Mouse (Mus musculus) hindbrain, embryonic 16.5 days (tissue): ENCODE measurements around the gene Gapvd1. TPM values are rescaled to one million over a fixed set of nuclear protein-coding genes. Genes with fewer than 3 reads are reported as not detected.
A peak's percentile ranks its signal among the peaks of the same experiment; 100 is the strongest.

Experiments used
- ATAC-seq: fragments of 200-750 bp; cut with Nextera tagmentation; 2 replicates; pipeline ENCODE4 v1.8.0; 2017; ENCODE audit warnings: moderate TSS enrichment, moderate library complexity
- H3K27ac ChIP-seq: fragments of 300-500 bp; sonication (generic); 2 replicates; pipeline ENCODE4 v1.5.1; 2014; ENCODE audit warnings: low read depth, mild to moderate bottlenecking, control low read depth, low read length, moderate library complexity
- H3K27me3 ChIP-seq: fragments of 300-500 bp; sonication (generic); replicated peaks from 2 replicates; pipeline ENCODE4 v1.6.1; 2014; ENCODE audit warnings: low read length; ENCODE audit not compliant: control insufficient read depth, insufficient read depth
- H3K36me3 ChIP-seq: fragments of 300-500 bp; sonication (generic); 2 replicates; pipeline ENCODE4 v1.6.1; 2014; ENCODE audit warnings: mild to moderate bottlenecking, low read length, moderate library complexity, mixed read lengths; ENCODE audit not compliant: control insufficient read depth, insufficient read depth
- H3K4me1 ChIP-seq: fragments of 300-500 bp; sonication (generic); 2 replicates; pipeline ENCODE4 v1.6.1; 2014; ENCODE audit warnings: low read depth, low read length; ENCODE audit not compliant: control insufficient read depth, insufficient read depth
- H3K4me2 ChIP-seq: fragments of 300-500 bp; sonication (generic); 2 replicates; pipeline ENCODE4 v1.6.1; 2014; ENCODE audit warnings: mild to moderate bottlenecking, low read length, control low read depth, moderate library complexity
- H3K4me3 ChIP-seq: fragments of 300-500 bp; sonication (generic); 2 replicates; pipeline ENCODE4 v1.5.1; 2014; ENCODE audit warnings: mild to moderate bottlenecking, low read length, control low read depth, moderate library complexity
- H3K9ac ChIP-seq: fragments of 300-500 bp; sonication (generic); 2 replicates; pipeline ENCODE4 v1.6.1; 2014; ENCODE audit warnings: low read depth, mild to moderate bottlenecking, control low read depth, low read length, moderate library complexity
- H3K9me3 ChIP-seq: fragments of 300-500 bp; sonication (generic); 2 replicates; pipeline ENCODE4 v1.6.1; 2014; ENCODE audit warnings: mild to moderate bottlenecking, low read length, moderate library complexity; ENCODE audit not compliant: control insufficient read depth
- WGBS: fragments of 180-500 bp; shearing (Covaris S2); extraction: QIAGEN DNeasy Blood & Tissue Kit; methylation state at CpG from one replicate; pipeline ENCODE4 v1.1.7; 2014; 5-methylcytosine and 5-hydroxymethylcytosine counted together
- polyA plus RNA-seq: library from polyadenylated mRNA; unstranded; fragments of >200 nt; fragmentation: Nextera tagmentation; extraction: Ambion mirVana; gene quantifications from 2 replicates; pipeline ENCODE4 v1.2.1, GENCODE M21; 2015

Gene Gapvd1
- polyA plus RNA-seq, 1 experiment from 2014 or later = 108 TPM

DNA sequence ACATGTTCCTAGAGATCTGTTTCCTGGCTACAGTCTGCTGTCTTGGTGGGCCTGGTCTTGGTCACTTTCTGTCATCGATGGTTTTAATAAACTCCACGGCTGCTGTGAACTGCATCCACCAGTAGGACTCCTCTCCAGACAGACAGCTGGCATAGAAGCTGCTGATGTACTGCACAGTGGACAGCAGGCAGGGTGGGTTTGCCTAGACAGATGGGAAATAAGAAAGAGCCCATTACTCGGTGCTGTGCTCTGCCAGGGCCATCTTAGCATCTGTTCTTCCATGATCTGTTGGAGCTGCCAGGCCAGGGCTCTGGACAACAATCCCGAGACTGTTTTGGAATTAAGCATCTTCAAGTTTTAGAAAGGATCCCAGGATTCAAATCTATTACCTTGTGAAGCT, 77.1 kb downstream of the Gapvd1 start:
- ATAC-seq = peak; percentile 52; the same call in 1 of the 2 replicates
- Histone ChIP-seq H3K27me3 (no peaks in the 10 kb centered on the region), H3K36me3 (peaks cover 31% of the 10 kb centered on the region), H3K4me1 (no peaks in the 10 kb centered on the region), H3K9ac (no peak overlapping the region), H3K4me2 (no peak overlapping the region), H3K4me3 (no peak overlapping the region), H3K27ac (no peak overlapping the region), H3K9me3 (no peaks in the 10 kb centered on the region)
- WGBS = 85% methylated on average over 4 of the region's 4 CpGs

GRCm38 (mm10) chr2:34677061-34677460, 78.0 kb downstream of the Gapvd1 start:
- no peak for ATAC-seq
- H3K36me3 ChIP-seq = peaks cover 27% of the 10 kb centered on the region
- no peak overlapping the region for H3K27ac ChIP-seq
- no peak overlapping the region for H3K4me3 ChIP-seq
- no peaks in the 10 kb centered on the region for H3K9me3 ChIP-seq
- H3K9ac ChIP-seq = no peak overlapping the region
- no peaks in the 10 kb centered on the region for H3K27me3 ChIP-seq
- 93% methylated on average over 8 of the region's 8 CpGs for WGBS
- H3K4me1 ChIP-seq = 0 out of 2 replicates have a peak, but pooled peaks cover under 1% of the 10 kb centered on the region
- H3K4me2 ChIP-seq = no peak overlapping the region

- 86% methylated on average over 11 of the region's 11 CpGs for WGBS
- no peaks in the 10 kb centered on the region for H3K27me3 ChIP-seq
- H3K27ac ChIP-seq = no peak overlapping the region
- H3K4me2 ChIP-seq = no peak overlapping the region
- no peaks in the 10 kb centered on the region for H3K9me3 ChIP-seq
- H3K9ac ChIP-seq = no peak overlapping the region
- no peak for ATAC-seq
- peaks cover 23% of the 10 kb centered on the region for H3K36me3 ChIP-seq
- no peak overlapping the region for H3K4me3 ChIP-seq
- H3K4me1 ChIP-seq = peaks cover 5% of the 10 kb centered on the region; the same call in 1 of the 2 replicates
These were observed 81.2 kb downstream of the Gapvd1 start for GRCm38 (mm10) chr2:34673846-34674245.

- ATAC-seq = peak; percentile 67
- peak overlapping the region; percentile 83 for H3K4me2 ChIP-seq
- H3K9me3 ChIP-seq = no peaks in the 10 kb centered on the region
- H3K27me3 ChIP-seq = no peaks in the 10 kb centered on the region
- peak overlapping the region; percentile 68 for H3K9ac ChIP-seq
- peaks cover 19% of the 10 kb centered on the region for H3K4me1 ChIP-seq
- 29% methylated on average over 31 of the region's 31 CpGs for WGBS
- peak overlapping the region; percentile 78 for H3K27ac ChIP-seq
- H3K4me3 ChIP-seq = peak overlapping the region; percentile 45
- peaks cover 3% of the 10 kb centered on the region; the same call in 1 of the 2 replicates for H3K36me3 ChIP-seq
These were observed 83.5 kb downstream of the Gapvd1 start for GRCm38 (mm10) chr2:34671385-34672026.

DNA sequence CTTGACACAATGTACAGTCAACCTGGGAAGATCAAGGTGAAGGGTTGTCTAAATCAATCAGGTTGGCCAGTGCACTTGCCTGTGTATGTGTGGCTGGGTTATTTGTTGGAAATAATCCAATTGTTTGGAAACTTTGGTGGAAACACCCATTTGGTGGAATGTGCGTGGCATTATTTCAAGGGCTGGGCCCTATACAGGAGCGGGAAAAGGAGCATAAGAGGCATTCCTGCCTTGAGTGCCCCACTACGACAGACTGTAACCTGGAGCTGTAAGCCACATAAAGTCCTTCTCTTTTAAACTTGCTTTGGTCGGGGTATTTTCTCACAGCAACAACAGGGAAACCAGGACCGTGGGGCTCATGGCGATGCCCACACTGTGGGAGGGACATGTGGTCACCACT, 84.6 kb downstream of the Gapvd1 start:
- 79% methylated on average over 6 of the region's 6 CpGs for WGBS

DNA sequence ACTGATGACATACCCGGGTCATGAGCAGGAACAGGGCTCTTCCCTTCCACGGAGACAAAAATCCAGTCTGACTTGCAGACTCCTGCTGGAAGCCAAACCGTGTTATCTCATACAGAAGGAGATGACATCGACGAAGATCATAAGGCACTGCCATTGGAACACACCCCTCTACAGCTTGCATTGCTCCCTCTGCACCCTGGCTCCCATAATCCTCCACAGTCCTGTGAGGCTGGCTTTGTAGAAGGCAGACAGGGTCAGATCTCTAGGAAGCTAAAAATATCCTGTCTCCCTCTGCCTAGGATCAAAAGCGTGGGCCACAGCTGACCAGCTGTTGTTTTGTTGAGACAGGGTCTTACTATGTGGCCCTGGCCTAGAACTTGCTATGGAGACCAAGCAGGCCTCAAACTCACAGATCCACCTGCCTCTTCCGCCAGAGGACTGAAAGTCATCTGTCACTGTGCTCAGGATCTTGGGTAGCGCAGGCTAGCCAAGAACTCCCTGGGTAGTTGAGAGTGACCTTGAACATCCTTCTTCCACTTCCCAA, 85.8 kb downstream of the Gapvd1 start:
- Histone ChIP-seq H3K4me2 (no peak overlapping the region), H3K9ac (no peak overlapping the region), H3K4me3 (no peak overlapping the region), H3K36me3 (no peaks in the 10 kb centered on the region), H3K27ac (no peak overlapping the region), H3K4me1 (peaks cover 19% of the 10 kb centered on the region), H3K27me3 (no peaks in the 10 kb centered on the region), H3K9me3 (no peaks in the 10 kb centered on the region)
- ATAC-seq = no peak
- WGBS = 68% methylated on average over 8 of the region's 8 CpGs

More for the DNA sequence above, 84.6 kb downstream of the Gapvd1 start:
- no peaks in the 10 kb centered on the region for H3K9me3 ChIP-seq
- peaks cover 3% of the 10 kb centered on the region; the same call in 1 of the 2 replicates for H3K36me3 ChIP-seq
- no peak for ATAC-seq
- H3K4me2 ChIP-seq = no peak overlapping the region
- H3K4me3 ChIP-seq = no peak overlapping the region
- no peak overlapping the region for H3K9ac ChIP-seq
- no peak overlapping the region for H3K27ac ChIP-seq
- H3K27me3 ChIP-seq = no peaks in the 10 kb centered on the region
- peaks cover 19% of the 10 kb centered on the region for H3K4me1 ChIP-seq

DNA sequence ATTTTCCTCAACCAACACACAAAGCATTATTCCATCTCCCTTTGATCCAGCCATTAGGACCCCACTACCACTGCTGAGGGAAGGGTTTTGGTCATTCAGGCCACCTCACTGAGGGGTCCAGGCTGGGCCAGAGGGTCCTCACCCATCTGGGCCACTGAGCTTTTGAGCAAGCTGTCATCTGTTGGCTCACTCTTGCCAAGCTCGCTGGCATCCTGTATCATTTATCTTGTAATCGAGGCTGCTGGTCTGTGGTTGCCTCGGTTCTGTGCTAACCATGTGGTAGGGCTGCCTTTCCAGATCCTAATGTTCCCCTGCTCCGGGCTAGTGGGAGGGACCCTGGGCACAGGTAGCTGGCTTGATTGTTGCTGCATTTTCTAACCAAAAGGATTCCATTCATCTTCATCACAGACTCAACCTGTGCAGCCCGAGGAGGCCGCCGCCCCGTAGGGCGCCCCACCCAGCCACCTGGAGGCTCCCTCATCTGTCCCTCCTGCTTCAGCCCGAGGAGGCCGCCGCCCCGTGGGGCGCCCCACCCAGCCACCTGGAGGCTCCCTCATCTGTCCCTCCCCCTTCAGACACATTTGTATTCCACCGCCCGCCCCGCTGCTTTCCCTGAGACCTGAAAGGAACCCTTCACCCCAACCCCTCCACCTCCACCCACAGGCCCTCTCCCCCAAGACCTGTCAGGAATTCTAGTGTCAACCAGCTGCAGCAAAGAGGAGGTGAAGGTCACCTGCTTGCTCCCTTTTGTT, 86.4 kb downstream of the Gapvd1 start:
- Histone ChIP-seq H3K36me3 (no peaks in the 10 kb centered on the region), H3K9me3 (no peaks in the 10 kb centered on the region), H3K4me3 (no peak overlapping the region), H3K4me2 (no peak overlapping the region), H3K4me1 (peaks cover 19% of the 10 kb centered on the region), H3K9ac (peak overlapping the region; percentile 5; the same call in 1 of the 2 replicates), H3K27me3 (no peaks in the 10 kb centered on the region), H3K27ac (peak overlapping the region; percentile 48; the same call in 1 of the 2 replicates)
- 35% methylated on average over 17 of the region's 17 CpGs for WGBS
- peak; percentile 15; the same call in 1 of the 2 replicates for ATAC-seq

DNA sequence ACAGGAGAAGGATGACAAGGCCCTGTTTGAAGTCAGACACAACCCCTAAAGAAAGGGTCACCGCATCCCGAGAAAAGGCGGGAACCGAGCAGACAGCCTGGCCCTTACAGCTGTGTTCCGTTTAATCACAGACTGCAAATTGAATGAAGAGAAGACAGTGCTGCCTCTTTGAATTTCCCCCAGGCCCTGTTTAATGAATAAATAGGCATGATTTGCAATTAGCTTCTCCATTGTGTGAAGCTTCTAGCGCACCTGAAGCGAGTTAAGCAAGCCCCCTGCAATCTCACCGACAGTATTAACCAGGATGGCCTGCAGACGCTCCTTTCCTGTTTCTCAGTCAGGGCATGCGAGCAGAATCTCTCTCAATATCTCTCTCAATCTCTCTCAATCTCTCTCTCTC, 87.2 kb downstream of the Gapvd1 start:
- Histone ChIP-seq H3K27ac (peak overlapping the region; percentile 48; the same call in 1 of the 2 replicates), H3K9ac (no peak overlapping the region)

DNA sequence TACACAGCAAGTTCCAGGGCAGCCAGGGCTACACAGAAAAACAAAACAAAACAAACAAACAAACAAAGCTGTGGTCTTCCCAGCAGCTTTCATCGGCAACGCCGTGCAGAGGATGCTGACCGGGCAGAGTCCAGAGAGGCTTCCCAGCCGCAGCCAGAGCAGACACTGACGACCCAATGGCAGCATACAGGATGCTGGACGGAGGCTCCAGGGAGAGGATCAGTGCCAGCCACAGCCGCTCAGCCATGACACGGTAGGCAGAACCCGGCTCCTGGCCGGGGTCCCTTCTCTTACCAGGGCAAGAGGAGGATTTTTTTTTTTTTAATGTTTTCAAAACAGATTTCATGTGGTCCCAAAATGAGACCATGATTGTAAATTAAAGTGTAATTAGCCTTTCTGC, 107.6 kb downstream of the Gapvd1 start:
- H3K36me3 ChIP-seq = no peaks in the 10 kb centered on the region
- H3K27ac ChIP-seq = no peak overlapping the region
- H3K4me1 ChIP-seq = peaks cover 14% of the 10 kb centered on the region; the same call in 1 of the 2 replicates
- no peak overlapping the region for H3K9ac ChIP-seq
- no peak overlapping the region for H3K4me3 ChIP-seq
- H3K9me3 ChIP-seq = no peaks in the 10 kb centered on the region
- H3K4me2 ChIP-seq = no peak overlapping the region
- H3K27me3 ChIP-seq = no peaks in the 10 kb centered on the region
- no peak for ATAC-seq
- 39% methylated on average over 11 of the region's 11 CpGs for WGBS

More for the DNA sequence above, 87.2 kb downstream of the Gapvd1 start:
- ATAC-seq = no peak
- peaks cover 19% of the 10 kb centered on the region for H3K4me1 ChIP-seq
- no peak overlapping the region for H3K4me3 ChIP-seq
- H3K27me3 ChIP-seq = no peaks in the 10 kb centered on the region
- H3K36me3 ChIP-seq = no peaks in the 10 kb centered on the region
- no peaks in the 10 kb centered on the region for H3K9me3 ChIP-seq
- H3K4me2 ChIP-seq = no peak overlapping the region
- 17% methylated on average over 10 of the region's 10 CpGs for WGBS
